Mouse (Mus musculus): ENCODE data around the gene Lsamp.

Gene Lsamp

DNA sequence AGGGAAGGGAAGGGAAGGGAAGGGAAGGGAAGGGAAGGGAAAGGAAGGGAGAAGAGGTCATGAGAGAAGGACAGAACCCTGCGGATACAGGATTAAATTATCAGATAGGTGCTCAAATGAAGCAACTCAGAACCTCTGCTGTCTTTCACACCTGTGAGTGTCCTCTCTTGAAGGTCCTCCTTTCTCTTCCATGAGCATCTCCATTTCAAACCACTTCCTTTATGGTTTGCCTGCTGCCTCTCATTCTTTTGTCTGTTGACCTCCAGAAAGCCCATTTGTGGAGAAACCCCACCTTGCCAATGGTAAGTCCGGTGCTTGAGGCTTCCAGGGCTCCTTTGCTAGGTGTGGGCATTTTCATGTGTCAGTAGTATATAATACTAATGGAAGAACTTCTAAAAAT is 2141.9 kb downstream of the Lsamp start:
- no peak for DNase-seq

DNA sequence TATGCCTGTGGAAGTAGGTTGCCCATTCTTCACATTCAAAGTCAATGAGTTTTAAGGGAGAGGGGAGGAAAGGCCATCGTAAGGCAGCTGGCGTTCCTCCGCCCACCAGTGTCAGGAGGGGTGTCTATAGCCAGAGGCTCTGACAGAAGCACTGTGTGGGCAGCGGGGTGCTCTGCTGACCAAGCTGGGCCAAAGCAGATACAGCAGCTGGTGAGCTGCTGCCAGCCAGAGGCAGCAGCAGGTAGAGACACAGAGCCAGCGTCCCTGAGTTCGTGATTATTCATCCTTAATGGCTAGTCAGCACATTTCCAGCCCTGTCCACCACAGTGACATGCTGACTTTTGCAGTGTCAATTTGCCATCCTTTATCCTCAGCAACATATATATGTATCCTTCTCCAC is 2163.0 kb downstream of the Lsamp start:
- no peak for DNase-seq

DNA sequence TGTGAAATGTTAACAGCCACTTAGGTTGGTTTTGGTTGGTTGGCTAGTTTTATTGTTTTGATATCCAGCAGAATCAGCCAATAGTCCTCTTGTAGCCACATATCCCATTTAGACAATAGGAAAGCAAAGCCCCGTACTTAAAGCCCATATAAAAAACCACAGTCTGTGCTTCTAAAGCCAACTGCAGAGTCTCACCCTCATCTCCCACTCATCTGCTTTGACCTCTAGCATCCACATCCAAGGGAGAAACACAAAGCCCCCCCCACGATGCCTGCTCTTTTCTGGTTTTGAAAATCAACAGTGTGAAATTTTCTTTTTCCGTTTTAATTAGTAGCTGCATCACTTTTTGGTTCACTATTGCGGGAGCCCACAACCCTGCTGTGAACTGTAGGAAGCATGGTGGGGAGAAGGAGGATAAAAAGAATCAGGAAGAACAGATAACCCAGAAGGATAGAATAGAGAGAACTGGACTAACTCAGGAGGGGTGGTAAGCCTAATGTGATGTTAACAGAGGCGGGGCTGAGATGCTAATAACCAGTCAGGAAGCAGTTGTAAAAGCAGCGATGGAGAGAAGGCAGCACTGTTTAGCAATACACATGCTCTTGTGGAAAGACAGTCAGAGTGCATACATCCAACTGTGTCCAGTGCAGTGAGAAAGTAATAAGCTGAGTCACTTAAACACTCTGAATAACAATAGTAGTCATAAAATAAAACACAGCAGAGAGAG is 2165.2 kb downstream of the Lsamp start:
- DNase-seq: no peak

DNA sequence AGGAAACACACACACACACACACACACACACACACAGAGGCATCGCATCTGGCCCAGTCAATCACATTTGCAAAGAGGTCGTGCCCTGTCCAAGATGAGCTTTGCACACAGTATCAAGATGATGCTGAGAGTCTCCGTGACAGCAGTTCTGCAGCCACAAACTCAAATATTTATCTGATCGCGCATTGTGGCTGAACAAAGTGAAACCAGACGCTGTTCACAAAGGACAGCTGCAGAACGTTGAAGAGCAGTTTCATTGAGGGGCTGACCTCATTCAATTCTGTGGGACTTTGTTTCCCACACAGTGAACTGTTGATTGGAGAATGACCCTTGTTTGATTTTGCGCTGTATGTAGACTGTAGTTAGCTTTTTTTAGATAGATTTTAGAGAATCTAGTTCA is 2168.5 kb downstream of the Lsamp start:
- no peak for DNase-seq

DNA sequence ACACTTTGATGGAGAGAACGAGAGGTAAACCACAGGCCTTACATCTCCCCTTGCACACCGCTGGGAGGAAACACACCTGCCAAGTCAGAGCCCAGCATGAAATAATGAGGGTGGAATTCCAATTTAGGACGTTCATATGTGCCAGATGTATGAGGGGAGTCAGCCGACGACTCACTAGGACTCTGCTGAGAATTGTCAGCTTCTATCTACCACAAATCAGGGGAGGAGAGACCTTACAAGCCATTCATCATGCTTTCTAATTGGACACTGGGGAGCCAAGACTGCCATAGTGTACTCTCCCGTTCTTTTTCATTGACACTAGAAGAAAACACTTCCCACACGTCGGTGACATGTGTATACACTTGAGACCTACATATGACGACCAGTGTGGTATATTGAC is 2173.7 kb downstream of the Lsamp start:
- DNase-seq: no peak

DNA sequence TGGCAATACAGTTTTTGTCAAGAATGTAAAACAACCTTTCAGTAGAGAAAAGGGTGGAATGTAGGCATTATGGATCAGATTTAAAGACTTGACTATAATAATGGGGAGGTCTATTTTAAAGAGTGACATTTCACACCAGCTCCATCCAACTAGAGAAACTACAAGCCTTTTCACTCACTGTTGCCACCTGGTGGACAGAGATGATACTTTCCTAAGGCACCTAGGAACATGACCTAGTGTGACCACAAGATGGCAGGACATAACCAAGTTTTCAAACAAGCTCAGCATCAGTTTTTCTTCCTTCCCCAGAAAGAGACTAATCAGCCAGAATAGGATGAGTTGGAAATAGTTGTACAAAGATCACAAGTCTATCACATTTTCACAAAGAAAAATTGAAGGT is 2180.8 kb downstream of the Lsamp start:
- peak; percentile 81 for DNase-seq

DNA sequence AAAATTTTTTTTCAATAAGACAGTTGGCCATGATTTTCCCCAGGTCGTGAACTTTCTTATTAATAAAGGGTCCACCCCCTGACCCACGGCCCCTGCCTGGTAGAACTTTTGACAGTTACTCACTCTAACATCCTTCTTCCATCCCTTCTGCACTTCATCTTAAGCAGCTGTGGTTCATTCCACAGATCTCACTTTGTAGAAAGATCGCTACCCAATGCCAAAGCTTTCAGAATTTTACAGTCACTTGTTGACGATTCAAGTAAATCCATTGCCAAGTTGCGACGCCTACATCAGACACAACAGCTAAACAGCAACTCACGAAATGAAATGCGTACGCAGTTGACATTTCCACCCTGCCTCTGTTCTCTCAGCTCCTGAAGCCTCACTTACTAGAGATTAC is 2184.1 kb downstream of the Lsamp start:
- DNase-seq: no peak

DNA sequence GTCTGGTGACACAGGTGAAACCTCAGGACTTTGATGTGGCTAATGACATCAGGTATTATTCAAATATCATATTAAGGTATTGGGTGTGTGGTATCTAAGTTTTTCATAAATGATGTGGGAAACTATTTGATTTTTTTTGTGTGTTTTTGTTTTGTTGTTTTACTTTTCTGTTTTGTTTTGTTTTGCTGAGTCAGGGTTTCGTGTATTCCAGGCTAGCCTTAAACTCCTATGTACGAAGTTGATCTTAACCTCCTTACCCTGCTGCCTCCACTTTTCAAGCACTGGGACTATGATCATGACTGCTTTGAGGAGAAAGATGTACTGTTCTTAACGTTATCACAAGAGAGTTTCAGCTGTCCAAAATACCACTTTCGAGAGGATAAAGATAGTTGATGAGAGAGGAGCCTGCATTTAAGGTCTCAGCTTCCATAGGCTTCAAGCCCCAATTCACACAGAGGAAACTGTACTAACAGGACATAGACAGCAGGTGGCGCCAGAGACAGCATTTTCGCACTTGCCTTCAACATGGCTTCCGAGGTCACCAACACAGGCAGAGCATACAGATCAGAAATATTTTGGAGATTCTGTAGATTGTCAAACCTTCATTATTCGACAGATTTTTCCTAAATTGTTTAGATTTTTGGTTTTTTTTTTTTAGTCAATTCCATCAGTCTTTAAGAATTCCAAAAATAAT is 2185.4 kb downstream of the Lsamp start:
- DNase-seq: peak; percentile 86

DNA sequence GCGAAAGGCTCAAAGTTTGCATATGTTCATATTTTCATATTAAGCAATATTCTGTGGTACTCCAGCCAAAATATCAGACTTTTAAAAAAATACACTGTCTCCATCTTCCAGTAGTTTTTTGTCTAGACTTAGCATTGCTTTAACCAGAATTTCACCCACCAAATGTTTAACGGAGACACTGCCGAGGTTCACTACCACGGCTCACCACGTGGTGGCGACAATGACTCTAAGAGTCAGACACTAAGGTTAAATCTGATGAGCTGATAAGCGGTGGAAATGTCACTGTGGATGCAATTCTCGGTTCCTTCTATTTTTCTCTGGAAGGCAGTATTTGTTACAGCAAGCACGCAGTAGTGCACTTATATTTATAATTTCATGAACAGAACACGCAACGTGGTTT is 2188.3 kb downstream of the Lsamp start:
- peak; percentile 91 for DNase-seq

DNA sequence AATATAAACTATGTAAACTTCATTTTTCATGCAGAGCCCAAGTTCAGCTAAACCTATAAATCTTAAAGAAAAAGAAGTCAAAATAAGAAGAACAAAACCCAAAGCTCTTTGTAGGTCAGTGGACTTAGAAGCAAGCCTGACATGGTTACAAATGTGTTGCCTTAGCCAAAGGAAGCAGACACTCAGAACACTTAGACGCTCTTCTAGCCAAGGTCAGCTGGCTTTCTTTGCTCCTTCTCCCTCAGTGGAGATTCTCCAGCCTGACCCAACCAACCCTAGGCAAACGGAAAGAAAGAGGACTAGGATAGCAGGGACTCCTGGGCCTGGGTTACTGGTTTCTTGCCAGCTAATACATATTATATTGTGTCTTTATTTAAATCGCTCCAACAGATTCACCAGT is 2194.7 kb downstream of the Lsamp start:
- DNase-seq: no peak

DNA sequence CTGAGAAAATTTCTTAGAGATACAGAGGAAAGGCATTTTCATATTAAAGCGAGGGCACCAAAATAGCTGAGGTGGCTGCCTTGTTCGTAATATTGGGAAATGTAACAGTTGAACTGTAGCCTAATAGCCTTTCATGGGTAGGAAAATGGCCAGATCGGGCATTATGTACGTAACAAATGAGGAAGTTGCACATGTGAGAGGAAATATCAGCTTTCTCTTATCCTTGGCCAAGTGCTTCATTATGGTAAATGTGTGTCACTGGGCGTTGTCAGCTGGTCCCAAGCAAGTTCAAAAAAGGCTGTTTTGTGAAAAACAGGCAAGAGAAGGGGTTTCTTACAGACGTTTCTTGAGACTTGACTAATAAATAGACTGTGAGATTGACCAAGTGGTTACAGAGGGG is 2195.9 kb downstream of the Lsamp start:
- no peak for DNase-seq

DNA sequence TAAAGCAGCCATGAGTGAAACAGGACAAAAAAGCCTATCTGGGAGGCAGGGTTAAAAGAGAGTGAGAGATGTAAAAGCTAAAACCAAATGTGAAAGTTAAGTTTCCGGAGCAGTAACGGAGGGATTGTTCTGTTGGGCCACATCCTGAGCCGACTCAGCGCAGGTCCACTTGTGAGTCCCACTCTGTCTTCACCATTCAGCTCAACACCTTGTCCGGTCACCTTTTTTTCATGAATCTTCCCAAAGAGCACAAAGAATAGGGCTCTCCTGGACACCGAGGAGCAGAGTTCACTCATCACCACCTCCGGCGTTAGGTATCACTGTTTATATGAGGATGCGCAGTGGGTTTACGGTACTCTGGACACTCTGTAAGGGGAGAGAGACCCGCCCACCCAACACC is 2196.3 kb downstream of the Lsamp start:
- DNase-seq: no peak

DNA sequence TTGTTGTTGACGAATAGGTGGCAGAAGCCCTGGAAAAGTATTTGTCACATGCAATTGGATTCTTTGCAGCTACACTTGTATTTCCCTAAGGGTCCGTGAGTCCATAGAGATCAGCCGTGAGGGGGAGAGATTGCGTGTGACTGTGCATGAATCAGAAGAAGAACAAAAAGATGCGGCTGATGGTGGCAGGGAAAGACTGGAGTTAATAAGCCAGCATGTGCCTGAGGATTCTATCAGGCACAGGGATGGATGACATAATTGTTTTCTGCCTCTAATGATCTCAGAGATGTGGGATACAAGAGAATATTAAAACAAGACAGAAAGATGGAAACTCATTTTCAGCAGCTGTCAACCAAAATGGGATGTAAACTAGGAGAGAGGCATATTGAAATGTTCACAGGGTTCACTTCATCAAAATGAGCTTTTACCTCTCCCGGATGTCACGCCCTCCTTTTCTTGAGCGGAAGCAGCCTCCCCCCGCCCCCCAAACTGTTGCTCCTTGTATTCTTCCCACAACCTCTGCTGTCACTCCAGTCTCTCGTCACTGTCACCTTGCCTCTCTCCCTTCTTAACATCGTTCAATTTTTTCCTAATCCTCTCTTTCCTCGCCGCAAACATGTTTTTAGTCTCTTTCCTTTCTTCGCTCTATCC is 2205.4 kb downstream of the Lsamp start:
- peak; percentile 49 for DNase-seq

DNA sequence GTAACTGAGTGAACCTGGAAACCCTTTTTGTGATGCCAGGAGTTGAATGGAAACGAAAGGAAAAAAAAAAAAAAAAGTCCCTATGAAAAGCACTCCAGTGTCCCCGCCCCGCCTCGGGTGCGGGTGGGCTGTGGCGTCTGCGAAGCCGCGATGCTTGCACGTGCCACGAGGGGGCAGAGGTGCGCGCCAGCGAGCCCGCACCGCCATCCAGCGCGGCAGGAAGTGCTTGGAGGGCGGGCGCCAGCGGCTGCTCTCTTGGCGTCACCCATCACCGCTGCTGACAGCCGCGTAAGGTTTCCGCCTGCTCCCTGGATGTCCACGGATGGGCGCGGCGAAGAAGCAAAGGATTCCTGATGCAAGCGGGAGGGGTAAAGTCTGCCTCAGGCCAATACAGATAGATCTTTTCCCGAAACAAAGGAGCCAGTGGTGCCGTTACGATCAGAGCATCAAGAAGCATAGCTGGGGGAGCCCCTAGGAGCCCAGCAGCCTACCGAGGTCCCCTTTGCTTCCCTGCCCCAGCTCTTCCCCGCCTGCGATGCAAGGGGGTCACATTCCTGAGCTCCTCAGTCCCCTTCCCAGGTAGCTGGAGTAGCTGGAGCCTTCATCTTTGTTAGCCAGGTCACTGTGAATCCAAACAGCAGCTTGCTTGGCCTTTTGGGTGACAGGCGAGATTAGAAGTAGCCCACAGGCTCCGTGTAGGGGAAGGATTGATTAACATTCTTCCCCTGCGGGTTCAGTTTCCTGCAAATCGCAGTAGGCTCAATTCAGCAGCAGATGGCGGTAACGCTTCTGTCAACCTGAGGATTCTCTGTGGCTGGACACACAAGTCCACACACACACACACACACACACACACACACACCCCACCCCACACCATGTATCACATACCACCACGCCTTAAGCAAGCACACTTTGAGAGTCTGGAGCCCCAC is 2206.2 kb downstream of the Lsamp start:
- peak; percentile 95 for DNase-seq

All from thymus, postnatal 4 days (tissue).